Mouse (Mus musculus) lung, adult 2 months (tissue): ENCODE data around the gene Kat2a.
A peak's percentile ranks its signal among the peaks of the same experiment; 100 is the strongest.

Experiments used
- CTCF ChIP-seq: fragments of 200-500 bp; IDR thresholded peaks from 2 replicates; pipeline ENCODE4 v1.5.1; 2011; ENCODE audit warnings: mild to moderate bottlenecking, low read length, control low read depth; ENCODE audit not compliant: insufficient read depth
- POLR2A ChIP-seq: fragments of 200-500 bp; IDR thresholded peaks from 2 replicates; pipeline ENCODE4 v1.6.1; 2011; ENCODE audit warnings: low read depth, mild to moderate bottlenecking, control low read depth, low read length, borderline replicate concordance; ENCODE audit errors: extremely low read depth

- TF ChIP-seq POLR2A: no peak
- peak; percentile 92 for TF ChIP-seq CTCF
Observed at GRCm38 (mm10) chr11:100694926-100695325, 17.3 kb downstream of the Kat2a start.
